Mouse (Mus musculus): ENCODE results near the gene Pemt. TPM values are rescaled to one million over a fixed set of nuclear protein-coding genes. Genes with fewer than 3 reads are reported as not detected.
"Not testable (repeated sequence)": the region's sequence is repeated elsewhere in the genome, so short reads cannot be mapped to it uniquely, and the experiment has no call there.

The Pemt gene
- total RNA-seq, 2 experiments from 2014 or later, result 4.7 to 5.7 TPM

DNA sequence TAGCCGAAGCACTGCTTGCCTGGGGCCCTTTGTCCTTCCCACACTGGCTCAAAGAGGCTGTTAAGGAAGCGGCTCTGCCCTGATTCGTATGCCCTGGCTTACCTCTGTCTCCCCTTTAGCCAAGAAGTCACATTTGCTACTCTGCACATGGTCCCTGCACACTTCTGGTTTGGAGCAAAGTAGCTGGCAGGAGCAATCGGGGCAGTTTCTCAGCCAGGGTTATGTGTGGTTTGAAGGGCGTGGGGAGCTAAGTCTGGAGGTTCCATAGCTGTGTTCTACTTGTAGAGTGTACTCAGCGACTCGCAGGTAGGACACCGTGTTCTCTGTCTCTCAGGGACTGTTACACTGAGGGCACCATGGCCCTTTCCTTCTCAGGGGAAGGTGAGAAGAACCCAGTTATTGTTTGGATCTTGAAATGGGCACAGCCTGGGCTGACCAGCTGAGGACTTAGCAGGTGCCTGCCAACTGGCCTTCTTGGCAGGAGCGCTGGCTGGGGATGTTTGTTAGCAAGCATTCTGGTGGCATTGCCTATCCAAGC, 84.9 kb downstream of the Pemt start:
- no peak for DNase-seq
- intact Hi-C loops (cut with DNase I), result no loop called here

DNA sequence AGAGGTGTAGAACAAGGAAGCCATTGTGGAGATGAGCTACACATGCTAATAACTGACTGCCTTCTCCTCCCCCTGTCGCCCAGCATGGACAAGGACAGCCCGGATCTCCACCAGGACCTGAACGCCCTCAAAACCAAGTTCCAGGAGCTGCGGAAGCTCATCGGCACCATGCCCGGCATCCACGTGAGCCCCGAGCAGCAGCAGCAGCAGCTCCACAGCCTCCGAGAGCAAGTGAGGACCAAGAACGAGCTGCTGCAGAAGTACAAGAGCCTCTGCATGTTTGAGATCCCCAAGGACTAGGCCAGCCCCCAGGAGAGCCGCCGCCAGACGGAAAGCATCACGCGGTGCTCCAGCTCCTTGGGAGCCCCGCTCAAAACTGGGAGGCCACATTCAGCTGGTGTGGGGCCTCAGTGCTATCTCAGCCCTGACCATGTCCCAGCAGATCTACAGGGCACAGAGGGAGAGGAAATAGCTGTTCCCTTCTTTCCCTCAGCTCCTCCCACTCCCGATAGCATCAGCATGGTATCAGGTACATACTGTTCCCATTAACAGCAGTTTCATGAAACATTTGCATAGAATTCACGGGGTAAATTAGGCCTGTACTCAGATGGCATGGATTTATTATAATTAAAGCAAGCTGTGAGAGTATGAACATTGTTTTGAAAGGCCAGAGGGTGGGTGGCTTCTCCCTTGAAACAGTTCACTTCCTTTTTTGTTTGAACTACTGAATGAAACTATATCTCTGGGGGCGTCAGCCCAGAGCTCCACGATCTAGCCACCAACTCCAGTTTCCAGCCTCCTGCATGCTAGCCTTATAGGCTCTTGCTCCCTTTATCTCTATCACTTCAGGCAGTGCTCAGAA, 85.6 kb downstream of the Pemt start:
- intact Hi-C loops (cut with DNase I), result no loop called here
- DNase-seq, result no peak

DNA sequence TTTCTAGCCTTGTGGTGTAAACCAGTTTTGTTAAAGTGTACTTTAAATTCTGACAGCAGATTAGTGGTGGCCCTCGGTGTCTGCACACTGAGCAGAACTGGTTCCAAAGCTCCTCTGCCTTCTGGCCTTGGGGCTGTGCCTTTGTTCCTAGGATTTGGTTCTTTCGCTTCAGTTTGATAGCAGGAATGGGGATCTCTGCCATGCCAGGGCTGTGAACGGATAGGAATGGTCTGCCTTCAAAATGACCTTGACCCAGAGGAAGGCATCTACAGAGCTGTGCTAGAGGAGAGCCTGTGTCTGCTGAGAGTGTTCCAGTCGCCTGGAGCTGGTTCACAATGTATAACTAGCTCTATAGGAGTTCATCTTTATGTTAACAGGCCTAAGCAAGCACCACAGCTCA, 86.8 kb downstream of the Pemt start:
- DNase-seq, result no peak
- intact Hi-C loops (cut with DNase I), result loop anchor here (2.0 kb wide), 1 partner anchor 79 kb away; no protein-coding TSS in a partner anchor

DNA sequence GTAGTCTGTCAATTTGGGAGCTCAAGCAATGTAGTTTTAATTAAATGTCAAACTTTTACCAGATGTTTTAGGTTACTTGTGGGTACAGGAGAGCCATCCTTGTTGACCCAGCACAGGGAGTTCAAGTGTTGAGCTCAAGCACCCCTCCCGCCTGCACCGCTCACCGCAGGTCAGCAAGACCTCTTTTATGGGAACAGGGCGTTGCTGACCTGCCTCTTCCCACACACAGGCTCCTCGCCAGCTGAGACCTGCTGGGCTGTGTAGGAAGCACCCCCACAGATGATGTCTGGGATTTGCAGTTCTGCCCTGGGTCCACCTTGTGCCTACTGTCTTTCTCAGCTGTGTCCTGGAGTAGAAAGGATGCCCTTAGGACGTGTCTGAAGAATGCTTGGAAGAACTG, 89.5 kb downstream of the Pemt start:
- intact Hi-C loops (cut with DNase I), result no loop called here
- DNase-seq, result no peak

DNA sequence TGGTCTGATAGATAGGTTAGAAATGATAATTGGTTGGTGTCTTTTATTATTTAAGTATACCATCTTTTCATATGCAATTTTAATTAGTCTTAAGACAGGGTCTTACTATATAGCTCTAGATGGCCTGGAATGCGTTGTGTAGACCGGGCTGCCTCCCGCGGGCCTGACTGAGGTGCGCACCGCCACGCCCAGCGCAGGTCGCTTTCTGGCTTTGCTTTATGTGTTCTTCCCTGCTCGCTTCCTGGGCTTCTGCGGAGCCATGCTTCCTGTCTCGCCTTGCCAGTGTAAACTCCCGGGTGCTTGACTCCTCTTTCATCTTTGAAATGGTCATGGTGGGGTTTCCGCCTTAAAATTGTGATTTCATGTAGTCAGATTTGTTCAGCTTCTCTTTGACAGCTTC, 93.4 kb downstream of the Pemt start:
- no peak for DNase-seq
- intact Hi-C loops (cut with DNase I), result no loop called here

DNA sequence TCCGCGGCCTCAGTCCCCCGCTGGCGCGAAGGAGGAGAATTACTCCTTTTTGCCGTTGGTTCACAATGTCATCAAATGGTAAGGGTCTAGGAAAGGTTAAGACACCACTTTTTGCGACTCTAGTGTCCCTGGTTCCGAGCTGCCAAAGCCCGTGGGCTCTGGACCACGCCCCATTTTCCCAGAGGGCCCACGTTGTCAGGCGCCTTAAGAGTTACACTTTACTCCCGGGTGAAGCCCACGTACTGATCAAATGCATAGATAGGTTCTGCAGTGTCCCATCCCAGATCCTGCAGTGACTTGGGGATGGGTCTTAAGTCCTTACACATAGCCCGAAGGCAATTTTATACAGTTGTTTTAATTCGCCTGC, 97.9 kb downstream of the Pemt start:
- intact Hi-C loops (cut with DNase I), result no loop called here
- DNase-seq, result no peak

DNA sequence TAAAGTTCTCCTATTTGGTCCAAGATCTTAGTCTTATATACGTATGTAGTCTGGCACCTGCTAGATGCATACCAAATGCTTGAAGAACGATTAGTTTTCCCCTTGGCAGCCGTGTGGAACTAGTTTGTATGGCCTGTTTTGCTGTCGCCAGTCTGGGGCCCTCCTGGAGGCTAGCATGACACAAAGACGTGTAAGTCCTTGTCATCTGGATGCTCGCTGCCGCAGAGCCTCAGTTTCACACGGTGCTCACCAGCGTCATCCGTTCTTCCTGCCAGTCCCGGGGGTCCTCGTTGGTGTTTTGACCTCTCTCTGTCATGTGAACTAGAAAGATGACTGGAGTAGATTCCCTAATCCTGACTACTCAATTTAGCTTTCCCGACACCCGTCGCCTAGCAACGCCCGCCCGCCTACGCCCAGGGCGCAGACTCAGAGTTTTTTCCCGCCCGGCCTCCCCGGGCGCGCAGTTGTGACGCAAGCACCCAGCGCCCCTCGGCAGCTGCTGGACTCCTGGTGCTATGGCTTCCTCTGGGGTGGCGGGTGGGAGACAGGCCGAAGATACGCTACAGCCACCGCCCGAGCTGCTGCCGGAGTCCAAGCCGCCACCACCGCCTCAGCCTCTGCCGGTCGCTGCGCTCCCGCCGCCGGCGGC, 98.4 kb downstream of the Pemt start, which contains the start of gene Med9:
TSS of gene Med9 (plus strand) at position 455 of the 649 bp plus-strand sequence.
- intact Hi-C loops (cut with DNase I), result no loop called here
- DNase-seq, result peak; percentile 87 to 90

DNA sequence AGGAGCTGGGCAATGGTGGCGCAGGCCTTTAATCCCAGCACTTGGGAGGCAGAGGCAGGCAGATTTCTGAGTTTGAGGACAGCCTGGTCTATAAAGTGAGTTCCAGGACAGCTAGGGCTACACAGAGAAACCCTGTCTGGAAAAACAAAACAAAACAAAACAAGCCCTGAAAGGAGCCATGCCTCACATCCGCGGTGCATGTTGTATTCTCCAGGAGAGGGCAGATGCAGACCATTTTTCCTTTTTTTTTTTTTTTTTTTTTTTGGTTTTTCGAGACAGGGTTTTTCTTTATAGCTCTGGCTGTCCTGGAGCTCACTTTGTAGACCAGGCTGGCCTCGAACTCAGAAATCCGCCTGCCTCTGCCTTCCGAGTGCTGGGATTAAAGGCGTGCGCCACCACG, 101.4 kb downstream of the Pemt start:
- DNase-seq; intact Hi-C loops (cut with DNase I): not testable (repeated sequence)

DNA sequence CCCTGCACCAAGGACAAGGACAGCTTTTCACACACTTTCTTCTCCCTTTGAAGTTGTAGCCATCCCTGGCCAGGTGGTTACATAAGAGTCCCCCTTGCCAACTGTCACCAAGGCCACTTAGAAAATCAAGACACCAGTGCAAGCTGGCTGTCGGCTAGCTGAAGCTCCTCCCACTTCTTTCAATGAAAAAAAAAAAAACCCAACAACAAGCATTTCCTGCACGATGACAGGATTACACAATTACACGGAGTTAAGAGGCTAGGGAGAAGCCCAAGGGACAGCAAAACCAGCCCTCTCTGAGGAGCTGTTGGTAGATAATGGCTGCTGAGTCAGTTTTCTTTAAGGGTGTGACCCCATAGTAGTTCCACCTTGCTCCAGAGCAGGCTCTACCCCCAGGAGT, 104.9 kb downstream of the Pemt start:
- no peak for DNase-seq
- intact Hi-C loops (cut with DNase I), result no loop called here

DNA sequence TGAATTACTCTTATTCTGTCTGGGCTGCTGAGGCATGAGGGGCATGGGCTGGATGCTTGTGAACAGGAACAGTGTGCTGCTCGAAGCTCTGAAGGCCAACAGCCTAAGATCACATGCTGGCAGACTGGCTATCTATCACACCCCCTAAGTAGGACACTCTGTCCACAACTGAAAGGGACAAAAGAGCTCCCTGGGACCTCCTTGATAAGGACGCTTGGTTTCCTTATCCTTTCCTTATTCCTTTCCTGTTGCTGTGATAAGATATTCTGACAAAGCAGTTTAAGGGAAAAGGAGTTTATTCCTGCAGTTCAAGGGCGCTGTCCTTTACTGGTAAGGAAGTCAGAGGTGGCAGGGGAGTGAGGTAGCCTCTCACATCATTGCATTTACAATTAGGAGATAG, 105.6 kb downstream of the Pemt start:
- no peak for DNase-seq
- intact Hi-C loops (cut with DNase I), result no loop called here

DNA sequence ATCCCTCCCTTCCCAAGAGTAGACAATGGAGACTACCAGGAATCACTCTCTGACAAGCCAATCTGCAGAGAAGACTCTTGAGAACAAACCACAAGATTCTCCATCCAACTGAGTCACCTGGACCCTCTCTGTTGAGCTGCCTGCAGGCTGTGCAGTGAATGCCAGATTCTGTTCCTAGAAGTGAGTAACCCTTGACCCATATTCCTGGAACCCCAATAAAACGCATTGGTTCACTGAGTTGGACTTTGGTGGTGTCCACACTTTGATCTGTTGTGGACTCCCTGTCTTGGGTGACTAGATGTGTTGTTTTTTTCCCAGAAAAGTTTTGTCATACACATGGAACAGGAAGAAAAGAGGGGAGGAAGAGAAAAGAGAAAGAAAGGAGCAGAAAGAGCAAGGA, 106.5 kb downstream of the Pemt start:
- intact Hi-C loops (cut with DNase I), result no loop called here
- no peak for DNase-seq

DNA sequence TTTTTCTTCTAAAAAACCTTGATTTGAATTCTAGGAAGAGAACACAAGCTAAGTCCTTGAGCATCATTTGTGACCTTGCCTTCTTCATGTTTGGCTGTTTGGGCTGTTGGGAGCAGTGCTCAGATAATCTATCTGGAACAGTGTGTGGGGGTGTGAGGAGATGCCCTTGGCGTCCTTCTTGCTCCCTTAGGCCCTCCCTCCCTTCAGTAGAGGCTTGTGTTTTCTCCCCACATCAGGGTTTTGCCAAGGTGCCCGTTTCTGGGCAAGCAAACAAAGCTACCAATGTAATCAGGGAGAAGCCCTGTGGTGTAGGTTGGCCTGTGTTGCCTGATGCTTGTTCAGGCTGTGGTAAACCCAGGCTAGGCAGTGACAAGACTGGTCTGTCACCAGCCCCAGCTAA, 108.7 kb downstream of the Pemt start:
- intact Hi-C loops (cut with DNase I), result no loop called here
- no peak for DNase-seq

DNA sequence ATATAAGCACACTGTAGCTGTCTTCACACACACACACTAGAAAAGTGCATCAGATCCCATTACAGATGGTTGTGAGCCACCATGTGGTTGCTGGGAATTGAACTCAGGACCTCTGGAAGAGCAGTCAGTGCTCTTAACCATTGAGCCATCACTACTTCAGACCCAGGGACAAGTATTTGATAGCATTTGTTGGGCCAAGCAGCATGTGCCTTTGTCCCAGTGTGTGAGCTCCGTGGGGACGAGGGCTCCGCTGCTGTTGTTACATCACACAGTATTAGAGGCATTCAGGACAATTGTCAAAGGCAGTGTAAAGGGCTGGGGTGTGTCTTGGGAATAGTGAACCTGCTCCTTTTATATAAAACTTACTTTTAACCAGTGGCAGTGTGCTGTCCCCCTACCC, 109.3 kb downstream of the Pemt start:
- no peak for DNase-seq
- intact Hi-C loops (cut with DNase I), result no loop called here

DNA sequence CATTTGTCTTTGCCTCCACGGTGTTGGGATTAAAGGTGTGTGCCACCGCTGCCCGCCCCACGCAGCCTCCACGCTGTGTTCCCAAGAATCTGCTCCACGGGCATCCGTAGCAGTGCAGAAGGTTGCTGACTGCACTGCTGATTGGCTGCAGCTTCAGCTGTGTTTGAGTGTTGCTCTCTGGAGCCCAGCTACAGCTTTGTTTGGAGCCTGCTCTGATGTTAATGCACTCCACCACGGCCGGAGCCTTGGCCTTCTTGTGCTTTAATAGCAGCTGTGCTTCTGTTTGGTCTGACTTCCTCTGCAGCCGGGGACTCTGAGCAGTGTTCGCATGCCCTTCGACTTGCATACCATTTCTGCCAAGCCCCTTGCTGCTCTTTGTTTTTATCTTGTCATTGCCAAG, 112.3 kb downstream of the Pemt start:
- DNase-seq, result no peak
- intact Hi-C loops (cut with DNase I), result no loop called here

DNA sequence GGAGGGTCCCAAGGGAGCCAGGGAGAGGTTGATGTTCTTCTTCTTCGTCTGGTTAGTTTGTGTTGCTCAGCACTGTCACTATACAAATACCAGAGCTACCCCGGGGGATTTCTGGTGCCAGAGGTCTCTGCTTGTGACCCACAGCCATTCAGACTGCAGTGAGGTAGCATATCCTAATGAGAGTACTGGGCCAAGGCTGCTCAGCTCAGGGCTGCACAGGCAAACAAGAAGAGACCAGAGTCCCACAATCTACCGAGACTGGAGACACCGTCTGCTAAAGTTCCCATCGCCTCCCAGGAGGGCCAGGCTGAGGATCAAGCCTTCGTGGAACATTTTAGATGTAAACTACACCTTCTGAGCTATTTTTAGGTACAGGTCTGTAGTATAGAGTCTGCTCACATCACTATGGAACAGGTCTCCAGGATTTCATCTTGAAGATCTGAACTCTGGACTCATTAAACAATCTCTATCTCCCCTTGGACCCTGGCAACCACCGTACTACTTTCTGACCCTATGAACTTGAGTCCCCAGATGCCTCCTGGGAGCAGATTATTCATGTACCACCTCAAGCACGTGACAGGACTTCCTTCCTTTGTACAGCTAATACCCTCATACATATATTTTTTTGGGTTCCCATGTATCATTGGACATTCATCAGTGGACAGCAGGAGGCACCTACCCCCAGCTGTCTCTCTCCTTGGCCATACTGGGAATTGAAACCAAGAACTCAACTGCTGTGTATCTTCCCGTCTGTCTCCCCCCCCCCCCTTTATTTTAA, 113.5 kb downstream of the Pemt start:
- no peak for DNase-seq
- intact Hi-C loops (cut with DNase I), result no loop called here

DNA sequence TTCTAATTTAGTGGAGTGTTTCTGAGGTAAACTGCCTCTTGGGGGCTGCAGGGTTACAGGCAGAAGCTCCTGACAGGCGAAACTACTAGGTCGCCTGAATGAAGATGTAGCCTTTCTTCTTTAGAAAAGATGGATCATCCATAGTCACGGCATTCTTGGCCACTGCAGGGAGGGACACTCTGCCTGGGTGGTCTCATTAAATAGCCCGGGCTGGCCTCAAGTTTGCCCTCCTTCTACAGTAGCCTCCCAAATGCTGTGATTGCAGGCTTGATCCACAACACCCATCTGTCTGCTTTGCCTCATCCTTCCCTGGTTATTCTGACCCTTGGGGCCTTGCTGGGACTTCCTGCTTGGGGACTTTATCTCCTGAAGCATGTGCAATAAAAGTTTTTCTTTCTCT, 116.3 kb downstream of the Pemt start:
- intact Hi-C loops (cut with DNase I), result no loop called here
- DNase-seq, result no peak

DNA sequence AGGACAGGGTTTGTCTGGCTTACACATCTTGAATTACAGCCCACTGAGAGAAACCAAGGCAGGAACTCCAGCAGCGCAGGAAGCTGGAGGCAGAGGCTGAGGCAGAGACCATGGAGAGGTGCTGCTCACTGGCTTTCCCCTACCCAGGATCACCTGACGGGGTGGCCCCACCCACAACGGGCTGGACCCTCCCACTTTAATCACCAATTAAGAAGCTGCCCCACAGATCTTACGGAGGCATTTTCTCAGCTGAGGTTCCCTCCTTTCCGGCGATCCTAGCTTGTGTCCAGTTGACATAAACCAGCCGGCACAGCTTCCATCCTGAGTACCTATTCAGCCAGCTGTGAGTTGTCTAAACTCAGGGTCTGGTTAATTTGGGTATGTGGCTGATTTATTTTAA, 125.0 kb downstream of the Pemt start:
- intact Hi-C loops (cut with DNase I), result no loop called here
- no peak for DNase-seq
